In genomic region chr15:49270198-49270597, GRCm38 (mm10) we compare ENCODE assay signal across 16 mouse cellular contexts.
DNase-seq lines count a peak whose midpoint lies in the region; ATAC-seq lines count a peak whose summit lies in the region.
"Had no signal": no experiment of that assay in that cellular context is flagged by ENCODE, and none has a peak within 500 bp of the region (broad histone marks: within the 10 kb centered on the region; RNA-seq: fewer than 3 reads in every experiment).

No protein-coding gene starts in this region.

- ATAC-seq in hindbrain, embryonic 14.5 days (ENCODE audit: low FRiP score) = no peak
- no peak for ATAC-seq in hindbrain, embryonic 16.5 days
- ATAC-seq in midbrain, embryonic 14.5 days (ENCODE audit: low FRiP score, low TSS enrichment) = no peak
- ATAC-seq in midbrain, embryonic 13.5 days = no peak

- no peak overlapping the region for H3K4me3 ChIP-seq in hindbrain, embryonic 14.5 days (replicated peaks; ENCODE audit: low read length)
- H3K4me3 ChIP-seq in hindbrain, embryonic 16.5 days (ENCODE audit: low read length) = no peak overlapping the region
- H3K4me3 ChIP-seq in midbrain, embryonic 14.5 days (replicated peaks; ENCODE audit: low read depth, low read length) = no peak overlapping the region
- H3K4me3 ChIP-seq in midbrain, embryonic 13.5 days (replicated peaks) = no peak overlapping the region
- H3K4me3 ChIP-seq: embryonic facial prominence, embryonic 15.5 days; forebrain, embryonic 12.5 days had no signal

- DNase-seq in hindbrain, embryonic 14.5 days (ENCODE audit: low spot score) = peak; percentile 46
- DNase-seq in midbrain, embryonic 14.5 days = peak; percentile 43
- DNase-seq in NIH3T3 (ENCODE audit: low read depth) = peak; percentile 5
- peak; percentile 6 for DNase-seq in fibroblast of lung, adult 2 months (ENCODE audit: low read depth)
- DNase-seq in ovary, postnatal 14 days (ENCODE audit: low spot score) = no peak
- no peak for DNase-seq in kidney, adult 9 months
- DNase-seq: adrenal gland, adult 8-10 months; cerebellum, postnatal 14 days; heart, adult 11 months; lung, postnatal 10 days; thymus, postnatal 25 days had no signal

- no peaks in the 10 kb centered on the region for H3K4me1 ChIP-seq in hindbrain, embryonic 14.5 days (replicated peaks; ENCODE audit: control insufficient read depth, insufficient read depth, low read length)
- no peaks in the 10 kb centered on the region for H3K4me1 ChIP-seq in hindbrain, embryonic 16.5 days (ENCODE audit: control insufficient read depth, insufficient read depth, low read depth, low read length)
- no peaks in the 10 kb centered on the region for H3K4me1 ChIP-seq in midbrain, embryonic 14.5 days (ENCODE audit: control insufficient read depth, insufficient read depth, low read length)
- H3K4me1 ChIP-seq in midbrain, embryonic 13.5 days (replicated peaks) = no peaks in the 10 kb centered on the region
- H3K4me1 ChIP-seq: embryonic facial prominence, embryonic 15.5 days; forebrain, embryonic 12.5 days had no signal

- H3K36me3 ChIP-seq in hindbrain, embryonic 14.5 days (replicated peaks; ENCODE audit: control insufficient read depth, insufficient read depth) = no peaks in the 10 kb centered on the region
- H3K36me3 ChIP-seq in hindbrain, embryonic 16.5 days (ENCODE audit: control insufficient read depth, insufficient read depth, low read length) = no peaks in the 10 kb centered on the region
- no peaks in the 10 kb centered on the region for H3K36me3 ChIP-seq in midbrain, embryonic 14.5 days (ENCODE audit: control insufficient read depth, insufficient read depth, low read length)
- no peaks in the 10 kb centered on the region for H3K36me3 ChIP-seq in midbrain, embryonic 13.5 days
- H3K36me3 ChIP-seq: embryonic facial prominence, embryonic 15.5 days; forebrain, embryonic 12.5 days had no signal

- H3K9me3 ChIP-seq in hindbrain, embryonic 14.5 days (ENCODE audit: control insufficient read depth, low read length) = no peaks in the 10 kb centered on the region
- no peaks in the 10 kb centered on the region for H3K9me3 ChIP-seq in hindbrain, embryonic 16.5 days (ENCODE audit: control insufficient read depth, low read length)
- no peaks in the 10 kb centered on the region for H3K9me3 ChIP-seq in midbrain, embryonic 14.5 days (ENCODE audit: control insufficient read depth, low read length)
- H3K9me3 ChIP-seq in midbrain, embryonic 13.5 days = no peaks in the 10 kb centered on the region
- H3K9me3 ChIP-seq: embryonic facial prominence, embryonic 15.5 days; forebrain, embryonic 12.5 days had no signal

- no peak overlapping the region for H3K27ac ChIP-seq in hindbrain, embryonic 14.5 days
- H3K27ac ChIP-seq in hindbrain, embryonic 16.5 days (ENCODE audit: low read depth, low read length) = no peak overlapping the region
- no peak overlapping the region for H3K27ac ChIP-seq in midbrain, embryonic 14.5 days (replicated peaks; ENCODE audit: low read depth, low read length)
- H3K27ac ChIP-seq in midbrain, embryonic 13.5 days = no peak overlapping the region
- H3K27ac ChIP-seq: embryonic facial prominence, embryonic 15.5 days; forebrain, embryonic 12.5 days had no signal

- 64% methylated on average over 1 of the region's 1 CpGs for WGBS in hindbrain, embryonic 14.5 days
- 31% methylated on average over 1 of the region's 1 CpGs for WGBS in hindbrain, embryonic 16.5 days
- 55% methylated on average over 1 of the region's 1 CpGs for WGBS in midbrain, embryonic 14.5 days
- 39% methylated on average over 1 of the region's 1 CpGs for WGBS in midbrain, embryonic 13.5 days

- no peak overlapping the region for H3K9ac ChIP-seq in hindbrain, embryonic 14.5 days
- H3K9ac ChIP-seq in hindbrain, embryonic 16.5 days (ENCODE audit: low read depth, low read length) = no peak overlapping the region
- H3K9ac ChIP-seq in midbrain, embryonic 14.5 days (replicated peaks; ENCODE audit: low read length) = no peak overlapping the region
- no peak overlapping the region for H3K9ac ChIP-seq in midbrain, embryonic 13.5 days (replicated peaks)
- H3K9ac ChIP-seq: embryonic facial prominence, embryonic 15.5 days; forebrain, embryonic 12.5 days had no signal

- no peaks in the 10 kb centered on the region for H3K27me3 ChIP-seq in hindbrain, embryonic 14.5 days (ENCODE audit: control insufficient read depth, insufficient read depth, low read length)
- H3K27me3 ChIP-seq in hindbrain, embryonic 16.5 days (replicated peaks; ENCODE audit: control insufficient read depth, insufficient read depth, low read length) = no peaks in the 10 kb centered on the region
- no peaks in the 10 kb centered on the region for H3K27me3 ChIP-seq in midbrain, embryonic 14.5 days (ENCODE audit: control insufficient read depth, insufficient read depth, low read length)
- H3K27me3 ChIP-seq in midbrain, embryonic 13.5 days = no peaks in the 10 kb centered on the region
- H3K27me3 ChIP-seq: embryonic facial prominence, embryonic 15.5 days; forebrain, embryonic 12.5 days had no signal

- no peak overlapping the region for H3K4me2 ChIP-seq in hindbrain, embryonic 14.5 days (replicated peaks)
- H3K4me2 ChIP-seq in hindbrain, embryonic 16.5 days (ENCODE audit: low read length) = no peak overlapping the region
- H3K4me2 ChIP-seq in midbrain, embryonic 14.5 days (ENCODE audit: low read length) = no peak overlapping the region
- H3K4me2 ChIP-seq in midbrain, embryonic 13.5 days (replicated peaks) = no peak overlapping the region
- H3K4me2 ChIP-seq: embryonic facial prominence, embryonic 15.5 days; forebrain, embryonic 12.5 days; liver, embryonic 11.5 days had no signal

Comparison
In these comparisons a context has a peak if more than half of its experiments do, and no peak if none do; other contexts are left out.
1. DNase-seq: peak in hindbrain, embryonic 14.5 days (single experiment), midbrain, embryonic 14.5 days (single experiment), NIH3T3 (single experiment) and fibroblast of lung, adult 2 months (single experiment); none in ovary, postnatal 14 days (single experiment) and kidney, adult 9 months (single experiment).